Comparison of ENCODE assay signal across 11 mouse cellular contexts in genomic region chr8:45751512-45752502, GRCm38 (mm10).
A peak's percentile ranks its signal among the peaks of the same experiment; 100 is the strongest.
DNase-seq lines count a peak whose midpoint lies in the region; TF ChIP-seq lines count a peak whose summit lies in the region.
"Had no signal": no experiment of that assay in that cellular context is flagged by ENCODE, and none has a peak within 500 bp of the region (broad histone marks: within the 10 kb centered on the region; RNA-seq: fewer than 3 reads in every experiment).

No protein-coding gene starts in this region.

- H3K27ac ChIP-seq in layer of hippocampus, adult 2 months, result peak overlapping the region; percentile 43; the same call in 1 of the 2 replicates
- H3K27ac ChIP-seq: limb, embryonic 13.5 days had no signal

- peak; percentile 28 to 30 for DNase-seq in cerebellum, postnatal 10 days
- no peak for DNase-seq in cerebellum, adult 18-20 months
- no peak for DNase-seq in layer of hippocampus, adult 2 months (ENCODE audit: low spot score in 2 of 2)
- no peak for DNase-seq in layer of hippocampus, postnatal 25 days (ENCODE audit: extremely low spot score in 1 of 2, low spot score in 1 of 2)
- peak; percentile 42 for DNase-seq in retina, embryonic 14.5 days (ENCODE audit: low spot score)
- no peak for DNase-seq in retina, postnatal 1 day
- peak; percentile 44 for DNase-seq in telencephalon, adult 2 months (ENCODE audit: low read depth, low spot score)
- no peak for DNase-seq in heart, adult 9 months (ENCODE audit: low spot score in 2 of 2)
- DNase-seq: gastrocnemius, postnatal 36 days; heart, postnatal 4 days had no signal

- H3K4me3 ChIP-seq in layer of hippocampus, adult 2 months, result no peak overlapping the region
- H3K4me3 ChIP-seq: limb, embryonic 13.5 days had no signal

- peak; percentile 47 for TF ChIP-seq CTCF in layer of hippocampus, adult 2 months (conservative IDR thresholded peaks at IDR 0.05)

Comparison
In these comparisons a context has a peak if more than half of its experiments do, and no peak if none do; other contexts are left out.
1. DNase-seq: peak in cerebellum, postnatal 10 days (2 of 2), retina, embryonic 14.5 days (single experiment) and telencephalon, adult 2 months (single experiment); none in cerebellum, adult 18-20 months (0 of 2), layer of hippocampus, adult 2 months (0 of 2), layer of hippocampus, postnatal 25 days (0 of 2), retina, postnatal 1 day (single experiment) and heart, adult 9 months (0 of 2).